Mouse (Mus musculus) mature B cell (primary cell): ENCODE measurements around the gene Mtmr12.

Experiments
- in situ Hi-C: fragments of 300-500 bp; cut with MboI; formaldehyde crosslinking; loops from 2 replicates; pipeline ENCODE4 v1.14.3; 2019

Gene Mtmr12

GRCm38 (mm10) chr15:12321788-12322621, 117.2 kb downstream of the Mtmr12 start, which contains the start of gene 1810049J17Rik:
Gene 1810049J17Rik, minus strand, starts transcription at chr15:12321899.
- in situ Hi-C loops = no loop called here

- in situ Hi-C loops = no loop called here
These were observed 118.0 kb downstream of the Mtmr12 start for GRCm38 (mm10) chr15:12322676-12323402.
